Mouse (Mus musculus): ENCODE measurements at regions not wholly inside any gene's neighbourhood (a gene's known extent, or its start where the extent isn't known, plus 50 kb on each side); places are given as distances from the start of the nearest gene placed in this dataset.

GRCm38 (mm10) chrX:11763351-11764082 lies 396.6 kb downstream of the Bcor start:
- TF ChIP-seq CTCF (IDR thresholded peaks at IDR 0.05; ENCODE audit: control insufficient read depth, insufficient read depth, insufficient replicate concordance, low read depth, low read length) (no peak), POLR2A (IDR thresholded peaks at IDR 0.05; ENCODE audit: control insufficient read depth, low read depth, low read length) (no peak)

All from testis, adult 2 months (tissue).